8 mouse cellular contexts compared by ENCODE assay signal in the genomic region with DNA sequence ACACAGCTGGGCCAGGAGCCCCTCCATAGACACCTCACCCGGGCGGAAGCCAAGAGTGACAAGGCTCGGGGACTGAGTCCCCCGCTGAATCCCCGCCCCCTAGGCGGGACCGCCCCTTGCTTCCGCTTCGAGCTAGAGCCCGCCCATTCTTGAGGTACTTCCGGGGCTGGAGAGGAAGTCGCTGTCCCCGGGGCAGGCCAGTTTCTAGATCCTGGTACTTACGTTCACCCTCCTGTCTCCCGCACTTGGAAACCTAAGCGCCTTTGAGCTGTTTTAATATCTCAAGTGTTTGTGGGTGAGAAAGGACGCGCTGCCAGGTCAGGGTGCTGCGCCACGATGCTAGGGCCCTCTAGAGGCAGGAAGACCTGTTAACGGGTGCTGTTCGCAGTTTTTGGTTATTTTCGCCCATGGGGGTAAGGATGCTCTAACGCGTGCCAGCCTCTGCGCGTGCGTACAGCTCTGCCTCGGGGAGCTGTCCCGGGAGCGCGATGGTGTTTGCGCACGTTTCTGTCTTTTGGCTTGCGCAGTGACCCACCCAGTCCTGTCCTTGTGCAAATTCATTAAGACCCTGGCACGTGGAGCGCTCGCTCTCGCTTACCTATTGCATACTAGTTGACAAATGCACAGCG. TPM values are rescaled to one million over a fixed set of nuclear protein-coding genes. Genes with fewer than 3 reads are reported as not detected.
A peak's percentile ranks its signal among the peaks of the same experiment; 100 is the strongest.
DNase-seq lines count a peak whose midpoint lies in the region; ATAC-seq and TF ChIP-seq lines count a peak whose summit lies in the region.

A gene (minus strand): TSS at position 447 of the 629 bp plus-strand sequence.

- peak; percentile 98 for DNase-seq in ZHBTc4 (ENCODE audit: low read depth, low spot score)
- peak; percentile 97 for DNase-seq in gastrocnemius, adult 2 months
- peak; percentile 98 for DNase-seq in hindbrain, postnatal 0 days (ENCODE audit: low spot score)
- peak; percentile 91 to 94 for DNase-seq in left cerebral cortex, adult 2 months (ENCODE audit: extremely low spot score in 1 of 2, low spot score in 2 of 2)
- DNase-seq in right cerebral cortex, adult 2 months (ENCODE audit: low spot score in 2 of 2): peak; percentile 93 to 94
- peak; percentile 96 for DNase-seq in urinary bladder, postnatal 14 days (ENCODE audit: low spot score)

- peak within 1 kb of the TSS; percentile 76 for H3K4me2 ChIP-seq in hindbrain, postnatal 0 days (ENCODE audit: low read depth, low read length)

- H3K9me3 ChIP-seq in hindbrain, postnatal 0 days (ENCODE audit: low read length): no peaks in the 10 kb centered on the region

- WGBS in hindbrain, postnatal 0 days: under 1% methylated on average over 40 of the region's 40 CpGs

- TF ChIP-seq CTCF in gastrocnemius, adult 2 months (IDR thresholded peaks at IDR 0.05): peak; percentile 51
- peak; percentile 67 for TF ChIP-seq CTCF in hindbrain, postnatal 0 days (IDR thresholded peaks at IDR 0.05; ENCODE audit: low read depth)
- TF ChIP-seq CTCF in left cerebral cortex, adult 2 months (IDR thresholded peaks at IDR 0.05): peak; percentile 46

- no peaks in the 10 kb centered on the region for H3K4me1 ChIP-seq in hindbrain, postnatal 0 days (ENCODE audit: insufficient read depth, low read length)

- H3K27me3 ChIP-seq in hindbrain, postnatal 0 days (ENCODE audit: insufficient read depth, low read length): no peaks in the 10 kb centered on the region

- H3K36me3 ChIP-seq in hindbrain, postnatal 0 days (ENCODE audit: insufficient read depth, low read length): no peaks in the 10 kb centered on the region

- H3K27ac ChIP-seq in gastrocnemius, adult 2 months: peak within 1 kb of the TSS; percentile 95
- peak within 1 kb of the TSS; percentile 85 for H3K27ac ChIP-seq in hindbrain, postnatal 0 days
- peak within 1 kb of the TSS; percentile 94 for H3K27ac ChIP-seq in left cerebral cortex, adult 2 months

- H3K4me3 ChIP-seq in gastrocnemius, adult 2 months: peak within 1 kb of the TSS; percentile 72
- peak within 1 kb of the TSS; percentile 62 for H3K4me3 ChIP-seq in hindbrain, postnatal 0 days (ENCODE audit: low read length)
- H3K4me3 ChIP-seq in left cerebral cortex, adult 2 months: peak within 1 kb of the TSS; percentile 75

- peak; percentile 98 for ATAC-seq in common myeloid progenitor, adult 5-6 weeks (replicated peaks; ENCODE audit: low read depth, poor library complexity, severe bottlenecking)
- peak; percentile 99 for ATAC-seq in hindbrain, postnatal 0 days
- ATAC-seq in megakaryocyte, adult 5-6 weeks (ENCODE audit: poor library complexity, severe bottlenecking): peak; percentile 99

- H3K9ac ChIP-seq in hindbrain, postnatal 0 days (replicated peaks; ENCODE audit: low read length): peak within 1 kb of the TSS; percentile 68

- intact Hi-C loops in gastrocnemius, adult 2 months (cut with DNase I): no loop called here
- intact Hi-C loops in left cerebral cortex, adult 2 months (cut with DNase I): loop anchor here (1.0 kb wide), 2 partner anchors 47 to 55 kb away; a partner anchor contains a TSS

RNA-seq across cellular contexts. Expression of the gene that starts here (rescaled TPM):
- total RNA-seq in common myeloid progenitor, adult 5-6 weeks (2017): 0.63 and 5.3 TPM in 2 replicates
- 1 to 10 TPM; 2.4 to 2.9 TPM for total RNA-seq in gastrocnemius, adult 2 months (2021)
- total RNA-seq in hindbrain, postnatal 0 days (2014; rRNA removed): 12.8 and 16.4 TPM in 2 replicates
- polyA plus RNA-seq in hindbrain, postnatal 0 days (2015; fragmentation: Nextera tagmentation; extraction: Ambion mirVana): 6.6 and 7.3 TPM in 2 replicates
- 10 to 100 TPM; 10.0 to 11.5 TPM for total RNA-seq in left cerebral cortex, adult 2 months (2021)
- 0.87 and 1.8 TPM in 2 replicates for total RNA-seq in megakaryocyte, adult 5-6 weeks (2015)
- total RNA-seq in megakaryocyte, adult 5-6 weeks (2017): 2.2 and 5.4 TPM in 2 replicates

Comparison
In these comparisons a context has a peak if more than half of its experiments do, and no peak if none do; other contexts are left out.
1. Peak in every context shown above with its lines: DNase-seq, ATAC-seq, H3K4me3 ChIP-seq and H3K27ac ChIP-seq.